Mouse (Mus musculus): ENCODE data around the gene Fli1. TPM values are rescaled to one million over a fixed set of nuclear protein-coding genes. Genes with fewer than 3 reads are reported as not detected.

Fli1 gene
- polyA plus RNA-seq, 1 experiment from 2014 or later = 7.9 TPM

DNA sequence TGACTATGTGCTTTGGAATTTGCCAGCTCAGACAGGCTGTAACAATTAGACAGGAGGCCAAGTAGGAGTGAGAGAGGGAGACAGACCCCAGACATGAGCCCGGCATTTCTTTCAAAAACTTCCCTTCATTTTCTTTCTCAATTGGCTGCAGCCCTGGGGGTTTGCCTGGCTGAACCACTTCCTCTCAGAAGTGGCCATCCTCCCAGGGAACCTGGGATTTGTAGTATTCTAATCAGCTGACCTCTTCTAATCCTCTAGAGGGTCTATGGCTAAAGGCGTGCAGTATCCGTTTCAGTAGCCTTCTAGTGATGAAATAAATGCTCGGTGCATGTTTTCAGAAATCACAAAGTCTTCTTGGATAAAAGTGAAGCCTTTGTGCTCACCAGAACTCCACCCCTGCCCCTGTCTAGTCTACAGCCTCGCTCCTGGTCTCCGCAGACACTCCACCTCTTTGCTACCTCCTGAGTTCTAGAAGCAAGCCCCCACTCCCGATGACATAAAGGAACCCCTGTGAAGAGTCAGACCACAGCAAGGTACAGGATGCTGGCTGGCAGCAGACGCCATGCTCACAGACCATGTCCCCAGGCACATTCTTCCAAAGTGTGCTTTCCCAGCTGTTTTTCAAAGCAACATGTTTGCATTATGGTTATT, 125.1 kb downstream of the Fli1 start:
- no peak overlapping the region for H3K4me2 ChIP-seq
- no peak overlapping the region for H3K4me3 ChIP-seq
- H3K36me3 ChIP-seq (replicated peaks) = no peaks in the 10 kb centered on the region
- WGBS = 34% methylated on average over 8 of the region's 8 CpGs
- H3K27me3 ChIP-seq (replicated peaks) = no peaks in the 10 kb centered on the region
- no peaks in the 10 kb centered on the region for H3K9me3 ChIP-seq
- H3K27ac ChIP-seq = no peak overlapping the region
- ATAC-seq (replicated peaks) = no peak
- H3K9ac ChIP-seq = no peak overlapping the region
- H3K4me1 ChIP-seq = no peaks in the 10 kb centered on the region

DNA sequence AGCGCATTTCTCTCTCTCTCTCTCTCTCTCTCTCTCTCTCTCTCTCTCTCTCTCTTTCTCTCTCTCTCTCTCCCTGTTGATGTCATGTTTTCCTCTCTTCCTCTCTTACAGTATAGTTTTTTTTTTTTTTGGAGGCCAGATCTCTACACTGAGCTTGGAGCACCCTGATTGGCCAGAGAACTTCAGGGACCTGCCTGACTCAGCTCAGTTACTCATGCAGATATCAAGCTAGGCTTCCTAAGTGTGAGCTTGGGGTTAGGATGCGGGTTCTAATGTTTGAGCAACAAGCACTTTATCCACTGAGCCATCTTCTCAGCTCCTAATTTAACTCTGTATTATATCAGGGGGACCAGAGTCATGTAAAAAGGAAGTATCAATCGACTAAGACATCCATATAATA, 126.7 kb downstream of the Fli1 start:
- Histone ChIP-seq H3K4me1 (no peaks in the 10 kb centered on the region), H3K36me3 (replicated peaks) (no peaks in the 10 kb centered on the region), H3K4me2 (no peak overlapping the region), H3K4me3 (no peak overlapping the region), H3K27me3 (replicated peaks) (0 out of 2 replicates have a peak, but pooled peaks cover 5% of the 10 kb centered on the region), H3K27ac (no peak overlapping the region), H3K9ac (no peak overlapping the region), H3K9me3 (no peaks in the 10 kb centered on the region)
- ATAC-seq (replicated peaks) = no peak
- 92% methylated on average over 3 of the region's 3 CpGs for WGBS

DNA sequence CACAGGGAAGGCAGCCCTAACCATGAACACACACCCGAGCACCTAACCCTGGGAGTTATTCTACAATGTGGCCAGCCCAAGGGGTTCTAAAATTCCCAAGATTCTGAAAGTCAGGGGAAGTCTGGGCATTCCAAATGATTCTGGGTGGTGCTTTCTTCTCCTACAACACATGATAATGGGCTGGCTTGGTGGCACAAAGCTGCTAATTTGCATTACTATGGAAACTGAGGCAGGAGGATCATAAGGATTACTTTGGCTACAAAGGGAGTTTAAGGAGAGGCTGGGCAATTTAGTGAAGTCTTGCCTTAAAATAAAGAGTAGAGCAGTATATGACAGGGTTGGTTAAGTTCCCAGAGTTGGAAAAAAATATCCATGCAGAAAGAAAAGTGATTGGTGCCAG, 127.7 kb downstream of the Fli1 start:
- H3K27ac ChIP-seq = no peak overlapping the region
- ATAC-seq (replicated peaks) = no peak
- 17% methylated on average over 1 of the region's 1 CpGs for WGBS
- no peak overlapping the region for H3K4me2 ChIP-seq
- no peak overlapping the region for H3K4me3 ChIP-seq
- H3K9me3 ChIP-seq = no peaks in the 10 kb centered on the region
- H3K9ac ChIP-seq = no peak overlapping the region
- no peaks in the 10 kb centered on the region for H3K4me1 ChIP-seq
- no peaks in the 10 kb centered on the region for H3K36me3 ChIP-seq (replicated peaks)
- peaks cover 13% of the 10 kb centered on the region; the same call in 1 of the 2 replicates for H3K27me3 ChIP-seq (replicated peaks)

DNA sequence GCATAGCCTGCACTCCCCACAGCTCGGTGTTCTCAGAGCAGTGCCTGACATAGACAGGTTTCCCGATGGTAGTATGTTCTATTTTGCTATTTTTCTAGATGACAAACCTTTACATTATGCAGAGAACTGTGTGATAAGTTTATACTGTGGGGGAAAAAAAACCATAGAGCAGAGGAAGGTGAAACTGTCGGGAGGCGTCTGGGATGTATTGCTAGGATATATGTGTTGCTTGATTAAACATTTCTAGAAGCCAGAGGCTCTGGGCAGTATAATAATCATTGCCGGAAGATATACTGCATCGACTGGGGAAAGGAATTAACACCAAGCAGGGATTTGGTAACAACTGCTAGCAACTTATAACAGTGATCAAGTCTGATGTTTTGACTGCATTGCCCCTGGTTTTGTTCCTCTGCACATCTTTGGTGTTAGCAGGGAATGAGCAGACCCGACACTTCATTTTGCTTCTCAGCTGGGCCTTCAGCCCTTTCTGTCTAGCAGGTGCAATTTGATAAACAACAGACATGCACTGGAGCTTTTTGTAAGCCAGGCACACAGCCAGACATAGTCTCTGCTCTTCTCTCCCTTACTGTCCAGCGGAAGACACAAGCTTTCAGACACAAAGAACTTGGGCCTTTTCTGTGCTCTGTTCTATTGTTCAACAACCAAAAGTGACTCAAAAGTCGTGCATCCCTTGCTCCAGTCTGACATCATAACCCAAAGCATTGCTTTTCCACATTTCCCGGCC, 129.7 kb downstream of the Fli1 start:
- H3K4me1 ChIP-seq = peaks cover 12% of the 10 kb centered on the region
- no peak overlapping the region for H3K9ac ChIP-seq
- H3K36me3 ChIP-seq (replicated peaks) = no peaks in the 10 kb centered on the region
- ATAC-seq (replicated peaks) = no peak
- WGBS = 66% methylated on average over 10 of the region's 10 CpGs
- peaks cover 19% of the 10 kb centered on the region; the same call in 1 of the 2 replicates for H3K27me3 ChIP-seq (replicated peaks)
- H3K4me2 ChIP-seq = no peak overlapping the region
- H3K4me3 ChIP-seq = no peak overlapping the region
- H3K27ac ChIP-seq = no peak overlapping the region
- H3K9me3 ChIP-seq = no peaks in the 10 kb centered on the region

DNA sequence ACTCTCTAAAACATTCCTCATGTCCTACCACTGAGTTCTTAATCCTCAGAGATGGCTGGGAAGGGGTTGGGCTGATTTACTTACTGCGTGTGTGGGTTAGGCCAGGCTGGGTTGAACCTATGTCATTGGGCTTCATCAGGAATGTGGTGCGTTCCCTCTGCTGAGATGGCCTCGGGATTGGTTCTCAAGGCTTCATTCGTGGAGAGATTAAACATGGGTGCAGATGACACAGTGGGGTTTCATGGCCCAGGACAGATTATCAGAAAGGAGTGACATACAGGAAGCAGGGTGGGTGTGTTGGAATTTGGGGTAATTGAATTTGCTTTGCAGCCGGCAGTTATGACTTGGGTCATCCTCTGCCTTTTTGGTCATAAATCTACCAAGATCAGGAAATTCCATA, 131.2 kb downstream of the Fli1 start:
- Histone ChIP-seq H3K9me3 (no peaks in the 10 kb centered on the region), H3K4me1 (peaks cover 12% of the 10 kb centered on the region), H3K9ac (no peak overlapping the region), H3K36me3 (replicated peaks) (no peaks in the 10 kb centered on the region), H3K4me3 (no peak overlapping the region), H3K27me3 (replicated peaks) (peaks cover 29% of the 10 kb centered on the region), H3K27ac (no peak overlapping the region), H3K4me2 (no peak overlapping the region)
- 94% methylated on average over 5 of the region's 5 CpGs for WGBS
- no peak for ATAC-seq (replicated peaks)

DNA sequence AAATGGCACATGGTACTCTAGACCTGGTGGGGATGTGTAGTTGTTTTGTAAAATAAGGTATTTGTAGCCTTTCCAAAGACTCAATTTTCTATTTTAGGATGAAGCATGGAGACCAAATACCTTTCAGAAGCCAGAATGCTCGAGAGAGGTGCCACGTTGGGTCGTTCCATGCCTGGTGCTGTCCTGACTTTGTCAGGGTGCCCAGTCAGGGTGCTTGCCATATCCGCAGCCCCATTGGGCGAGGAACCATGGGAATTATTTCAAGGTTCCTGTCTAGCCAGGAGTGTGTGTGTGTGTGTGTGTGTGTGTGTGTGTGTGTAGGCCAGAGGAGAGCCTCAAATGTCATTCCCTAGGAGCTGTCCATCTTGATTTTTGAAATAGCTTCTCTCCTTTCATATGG, 132.0 kb downstream of the Fli1 start:
- Histone ChIP-seq H3K9ac (no peak overlapping the region), H3K4me1 (peaks cover 12% of the 10 kb centered on the region), H3K27ac (no peak overlapping the region), H3K4me3 (no peak overlapping the region), H3K27me3 (replicated peaks) (peaks cover 29% of the 10 kb centered on the region), H3K4me2 (no peak overlapping the region), H3K36me3 (replicated peaks) (no peaks in the 10 kb centered on the region), H3K9me3 (no peaks in the 10 kb centered on the region)
- no peak for ATAC-seq (replicated peaks)
- 96% methylated on average over 5 of the region's 5 CpGs for WGBS

DNA sequence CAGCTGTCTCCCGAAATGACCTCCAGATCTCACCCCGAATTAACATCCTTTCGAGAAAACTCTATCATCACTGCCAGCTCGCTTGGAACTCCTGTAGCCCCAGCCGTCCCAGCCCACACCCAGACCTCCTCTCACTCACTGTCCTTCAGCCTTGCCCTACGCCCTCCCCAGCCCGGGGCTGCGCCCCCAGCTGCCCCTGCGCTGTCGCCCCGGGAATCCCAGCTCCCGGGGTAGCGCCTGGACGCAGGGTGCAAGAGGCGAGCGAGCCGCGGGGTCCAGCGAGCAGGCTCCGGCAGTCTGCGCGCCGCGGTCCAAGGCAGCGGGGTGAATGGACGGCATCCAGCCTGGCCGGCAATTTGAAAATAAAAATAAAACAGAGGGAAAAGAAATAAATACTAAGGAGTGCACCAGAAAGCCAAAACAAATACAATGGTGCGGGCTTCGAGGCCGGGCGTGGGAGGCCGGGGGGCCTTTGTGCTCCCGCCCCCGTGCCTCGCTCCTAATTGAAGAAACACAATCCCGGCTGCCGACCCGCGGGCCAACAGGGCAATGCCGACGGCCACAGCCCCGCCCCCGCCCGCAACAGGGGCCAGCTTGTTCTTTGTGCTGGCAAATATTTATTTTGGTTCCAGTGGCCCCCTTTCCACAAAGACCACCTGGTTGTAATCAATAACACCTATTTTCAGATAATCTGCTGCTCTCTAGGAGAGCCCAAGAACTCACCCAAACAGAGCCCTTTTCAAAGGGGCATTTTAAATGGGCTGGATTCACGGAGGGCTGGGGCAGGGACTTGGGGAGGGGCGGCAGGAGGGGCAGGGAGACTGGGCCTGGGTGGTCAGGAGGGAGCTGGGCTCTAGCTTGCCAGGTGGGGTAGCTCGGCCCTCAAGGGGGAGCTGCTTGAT, 133.3 kb downstream of the Fli1 start:
- H3K4me1 ChIP-seq = peaks cover 12% of the 10 kb centered on the region
- ATAC-seq (replicated peaks) = peak; percentile 64; the same call in 1 of the 2 replicates
- no peaks in the 10 kb centered on the region for H3K36me3 ChIP-seq (replicated peaks)
- H3K9me3 ChIP-seq = no peaks in the 10 kb centered on the region
- H3K4me3 ChIP-seq = peak overlapping the region; percentile 45
- WGBS = under 1% methylated on average over 47 of the region's 47 CpGs
- no peak overlapping the region for H3K27ac ChIP-seq
- peak overlapping the region; percentile 56 for H3K9ac ChIP-seq
- H3K4me2 ChIP-seq = peak overlapping the region; percentile 95
- peaks cover 29% of the 10 kb centered on the region for H3K27me3 ChIP-seq (replicated peaks)

DNA sequence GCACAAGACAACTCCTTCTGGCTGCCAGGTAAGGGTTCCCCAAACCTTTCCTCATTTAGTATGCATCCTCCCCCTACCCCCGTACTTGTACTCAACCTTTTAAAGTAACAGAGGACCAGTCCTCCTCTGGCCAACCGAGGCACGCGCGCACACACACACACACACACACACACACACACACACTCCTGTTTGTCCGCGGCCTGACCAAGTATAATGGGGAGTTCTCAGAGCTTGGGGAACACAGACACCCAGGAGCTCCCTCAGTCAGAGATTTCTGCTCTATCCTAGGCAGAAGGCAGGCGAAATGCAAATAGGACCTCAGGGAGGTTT, 134.0 kb downstream of the Fli1 start:
- H3K36me3 ChIP-seq (replicated peaks) = no peaks in the 10 kb centered on the region
- no peak overlapping the region for H3K27ac ChIP-seq
- peaks cover 12% of the 10 kb centered on the region for H3K4me1 ChIP-seq
- peak overlapping the region; percentile 56; the same call in 1 of the 2 replicates for H3K9ac ChIP-seq
- peaks cover 29% of the 10 kb centered on the region for H3K27me3 ChIP-seq (replicated peaks)
- peak; percentile 40; the same call in 1 of the 2 replicates for ATAC-seq (replicated peaks)
- peak overlapping the region; percentile 95 for H3K4me2 ChIP-seq
- H3K4me3 ChIP-seq = peak overlapping the region; percentile 45
- no peaks in the 10 kb centered on the region for H3K9me3 ChIP-seq
- WGBS = 9% methylated on average over 8 of the region's 8 CpGs

DNA sequence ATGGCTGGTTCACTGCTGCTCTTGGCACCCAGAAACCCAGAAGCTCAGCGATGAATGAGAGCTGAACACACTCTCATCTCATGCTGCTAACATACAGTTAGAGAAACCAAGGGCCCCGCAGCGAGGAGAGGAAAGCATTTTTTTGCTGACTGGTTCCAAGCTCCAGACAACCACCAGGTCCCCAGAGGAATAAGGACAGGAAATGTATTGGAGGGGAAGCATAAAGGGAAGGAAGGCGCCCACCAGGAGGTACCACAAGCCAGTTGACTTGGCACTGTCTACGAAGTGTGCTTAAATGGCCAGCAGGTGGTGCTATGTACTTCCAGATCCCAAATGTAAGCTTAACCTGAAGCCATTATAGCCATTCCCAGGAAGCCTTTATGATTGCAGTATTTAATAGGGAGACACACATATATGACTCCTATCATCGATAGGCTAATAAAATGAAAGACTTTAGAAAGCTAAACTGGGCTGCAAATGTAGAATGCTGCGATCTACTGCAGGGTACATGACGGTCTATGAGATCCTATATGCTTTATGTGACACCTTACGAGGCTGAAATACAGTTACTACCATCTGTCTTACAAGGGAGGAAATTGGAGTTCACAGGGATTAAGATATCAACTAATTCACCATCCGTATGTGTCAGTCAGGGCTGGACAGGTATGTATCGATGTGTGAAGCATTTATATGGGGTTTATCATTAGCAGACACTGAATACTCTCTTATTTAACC, 137.3 kb downstream of the Fli1 start:
- H3K4me3 ChIP-seq = no peak overlapping the region
- 42% methylated on average over 11 of the region's 11 CpGs for WGBS
- H3K4me2 ChIP-seq = no peak overlapping the region
- no peak overlapping the region for H3K9ac ChIP-seq
- no peaks in the 10 kb centered on the region for H3K36me3 ChIP-seq (replicated peaks)
- H3K27me3 ChIP-seq (replicated peaks) = peaks cover 19% of the 10 kb centered on the region
- ATAC-seq (replicated peaks) = peak; percentile 84
- peaks cover 12% of the 10 kb centered on the region for H3K4me1 ChIP-seq
- no peaks in the 10 kb centered on the region for H3K9me3 ChIP-seq
- no peak overlapping the region for H3K27ac ChIP-seq

DNA sequence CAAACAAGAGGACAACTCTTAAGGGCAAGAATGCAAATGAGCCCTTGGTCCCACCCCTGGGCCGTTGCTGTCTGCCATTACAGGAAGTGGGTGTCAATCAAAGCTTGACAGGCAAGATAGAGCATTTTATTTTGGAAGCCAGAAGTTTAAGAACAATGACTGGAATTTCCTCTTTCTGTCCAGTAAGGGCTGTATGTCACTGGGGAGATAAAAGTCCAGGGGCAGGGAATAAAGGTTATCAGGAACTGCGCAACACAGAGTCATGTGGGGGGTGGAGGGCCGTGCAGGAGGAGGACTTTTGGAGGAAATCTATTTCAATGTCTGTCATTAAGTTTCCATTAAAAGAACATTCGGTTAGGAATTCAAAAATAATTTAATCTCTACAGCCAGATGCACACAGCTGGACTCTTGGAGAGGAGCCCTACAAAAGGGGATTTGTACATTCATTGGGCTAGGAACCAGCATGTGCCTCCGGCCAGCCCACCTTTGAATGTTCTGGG, 141.9 kb downstream of the Fli1 start:
- no peaks in the 10 kb centered on the region for H3K27me3 ChIP-seq (replicated peaks)
- WGBS = 75% methylated on average over 5 of the region's 5 CpGs
- ATAC-seq (replicated peaks) = no peak
- no peak overlapping the region for H3K4me2 ChIP-seq
- H3K4me1 ChIP-seq = no peaks in the 10 kb centered on the region
- H3K9me3 ChIP-seq = no peaks in the 10 kb centered on the region
- H3K27ac ChIP-seq = no peak overlapping the region
- H3K36me3 ChIP-seq (replicated peaks) = no peaks in the 10 kb centered on the region
- no peak overlapping the region for H3K9ac ChIP-seq
- no peak overlapping the region for H3K4me3 ChIP-seq

DNA sequence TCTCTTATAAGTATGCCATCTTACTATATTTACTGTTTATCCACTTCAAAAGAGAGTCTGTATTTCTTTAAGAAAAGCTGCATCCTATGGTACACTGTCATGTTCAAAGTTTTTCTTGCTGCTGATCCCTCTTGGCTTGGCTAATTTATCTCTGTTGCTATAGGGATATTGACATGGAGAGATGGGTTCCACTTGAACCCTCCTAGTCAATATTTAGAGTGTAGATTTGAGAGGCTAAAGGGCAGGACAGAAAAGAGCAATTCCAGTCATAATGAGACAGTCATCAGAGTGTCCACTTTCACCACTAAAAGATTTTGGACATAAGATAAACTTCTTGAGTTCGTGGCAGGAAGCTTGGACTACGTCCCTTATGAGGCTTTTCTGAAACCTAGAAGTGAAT, 142.4 kb downstream of the Fli1 start:
- no peaks in the 10 kb centered on the region for H3K27me3 ChIP-seq (replicated peaks)
- no peak overlapping the region for H3K27ac ChIP-seq
- no peaks in the 10 kb centered on the region for H3K9me3 ChIP-seq
- no peaks in the 10 kb centered on the region for H3K36me3 ChIP-seq (replicated peaks)
- no peak overlapping the region for H3K4me3 ChIP-seq
- H3K4me1 ChIP-seq = no peaks in the 10 kb centered on the region
- ATAC-seq (replicated peaks) = no peak
- 92% methylated on average over 2 of the region's 2 CpGs for WGBS
- H3K9ac ChIP-seq = no peak overlapping the region
- no peak overlapping the region for H3K4me2 ChIP-seq

DNA sequence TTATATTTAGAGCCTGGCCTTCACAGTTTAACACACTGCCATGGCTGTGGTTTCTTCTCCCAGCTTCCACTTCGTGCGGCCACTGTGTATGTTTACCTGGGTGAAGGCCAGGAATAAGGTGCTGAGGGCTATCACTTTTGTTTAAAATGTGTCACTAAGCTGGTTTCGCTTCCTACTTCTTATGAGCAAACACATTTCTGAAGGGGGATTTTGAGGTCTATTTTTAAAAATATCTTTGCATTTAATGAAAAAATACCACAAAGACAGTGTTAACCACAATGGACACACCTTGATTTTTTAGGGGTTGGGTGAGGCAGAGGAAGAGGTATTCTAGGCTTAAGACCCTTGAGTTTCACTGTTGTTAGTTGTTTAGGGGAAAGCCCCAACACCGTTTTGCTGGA, 147.9 kb downstream of the Fli1 start:
- H3K27ac ChIP-seq = no peak overlapping the region
- no peaks in the 10 kb centered on the region for H3K36me3 ChIP-seq (replicated peaks)
- no peaks in the 10 kb centered on the region for H3K27me3 ChIP-seq (replicated peaks)
- 91% methylated on average over 4 of the region's 4 CpGs for WGBS
- H3K4me2 ChIP-seq = no peak overlapping the region
- no peaks in the 10 kb centered on the region for H3K4me1 ChIP-seq
- no peak overlapping the region for H3K9ac ChIP-seq
- no peak for ATAC-seq (replicated peaks)
- no peak overlapping the region for H3K4me3 ChIP-seq
- H3K9me3 ChIP-seq = no peaks in the 10 kb centered on the region

All from midbrain, embryonic 15.5 days (tissue).